Comparison of ENCODE assay signal across 1 mouse cellular context in the genomic region with DNA sequence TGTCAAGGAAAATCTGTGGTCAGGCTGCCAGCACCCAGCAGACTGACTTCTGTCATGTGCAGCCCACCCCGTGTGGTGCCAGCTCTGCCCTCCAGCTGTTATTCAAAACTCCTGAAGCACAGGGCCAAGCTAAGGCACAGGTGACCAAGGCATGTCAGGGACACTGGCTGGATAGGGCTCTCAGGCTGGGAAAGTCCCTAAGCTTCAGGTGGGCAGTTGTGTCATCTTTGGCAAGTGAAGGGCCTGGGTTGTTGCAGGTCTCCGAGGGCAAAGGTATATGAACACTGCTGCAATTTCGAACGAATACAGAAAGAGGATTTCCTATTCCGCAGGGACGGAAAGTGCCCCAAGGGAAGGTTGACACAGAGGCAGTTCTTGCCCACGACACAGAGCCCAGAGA.
A peak's percentile ranks its signal among the peaks of the same experiment; 100 is the strongest.
TF ChIP-seq lines count a peak whose summit lies in the region.

No protein-coding gene starts in this region.

TF ChIP-seq in MEL, 35 proteins besides CTCF, POLR2A, EP300 and RAD21:
- TF ChIP-seq CHD1 (IDR thresholded peaks at IDR 0.05; ENCODE audit: low read depth, low read length) (0 out of 2 replicates have a peak, but pooled peaks have one; percentile 10), E2F4 (IDR thresholded peaks at IDR 0.05; ENCODE audit: borderline replicate concordance, low read depth, low read length) (no peak), USF2 (IDR thresholded peaks at IDR 0.05; ENCODE audit: borderline replicate concordance in 1 of 2, insufficient read depth in 1 of 2, low read depth in 1 of 2, low read length in 2 of 2) (no peak), HCFC1 (IDR thresholded peaks at IDR 0.05; ENCODE audit: low read depth, low read length) (no peak), ZMIZ1 (IDR thresholded peaks at IDR 0.05; ENCODE audit: low read depth, low read length) (no peak), TBP (IDR thresholded peaks at IDR 0.05; ENCODE audit: low read depth, low read length) (no peak), MXI1 (IDR thresholded peaks at IDR 0.05; ENCODE audit: low read depth, low read length) (peak; percentile 20; the same call in 1 of the 2 replicates), NELFE (IDR thresholded peaks at IDR 0.05; ENCODE audit: low read depth, low read length) (no peak), RCOR1 (IDR thresholded peaks at IDR 0.05; ENCODE audit: low read depth, low read length) (no peak), SIN3A (IDR thresholded peaks at IDR 0.05; ENCODE audit: low read length) (no peak), POLR2AphosphoS5 (IDR thresholded peaks at IDR 0.05; ENCODE audit: borderline replicate concordance, low read depth, low read length) (no peak)
